Mouse (Mus musculus) spleen, adult 2 months (tissue): ENCODE results near the gene Pnpla3.

ENCODE experiments used
- CTCF ChIP-seq: fragments of 200-500 bp; IDR thresholded peaks from 2 replicates; pipeline ENCODE4 v1.5.1; 2011; ENCODE audit warnings: mild to moderate bottlenecking, inconsistent platforms; ENCODE audit not compliant: insufficient read depth, insufficient read length, insufficient replicate concordance; ENCODE audit errors: extremely low read depth
- POLR2A ChIP-seq: fragments of 200-500 bp; IDR thresholded peaks from 2 replicates; pipeline ENCODE4 v1.6.1; 2011; ENCODE audit warnings: low read depth, low read length, inconsistent platforms

DNA sequence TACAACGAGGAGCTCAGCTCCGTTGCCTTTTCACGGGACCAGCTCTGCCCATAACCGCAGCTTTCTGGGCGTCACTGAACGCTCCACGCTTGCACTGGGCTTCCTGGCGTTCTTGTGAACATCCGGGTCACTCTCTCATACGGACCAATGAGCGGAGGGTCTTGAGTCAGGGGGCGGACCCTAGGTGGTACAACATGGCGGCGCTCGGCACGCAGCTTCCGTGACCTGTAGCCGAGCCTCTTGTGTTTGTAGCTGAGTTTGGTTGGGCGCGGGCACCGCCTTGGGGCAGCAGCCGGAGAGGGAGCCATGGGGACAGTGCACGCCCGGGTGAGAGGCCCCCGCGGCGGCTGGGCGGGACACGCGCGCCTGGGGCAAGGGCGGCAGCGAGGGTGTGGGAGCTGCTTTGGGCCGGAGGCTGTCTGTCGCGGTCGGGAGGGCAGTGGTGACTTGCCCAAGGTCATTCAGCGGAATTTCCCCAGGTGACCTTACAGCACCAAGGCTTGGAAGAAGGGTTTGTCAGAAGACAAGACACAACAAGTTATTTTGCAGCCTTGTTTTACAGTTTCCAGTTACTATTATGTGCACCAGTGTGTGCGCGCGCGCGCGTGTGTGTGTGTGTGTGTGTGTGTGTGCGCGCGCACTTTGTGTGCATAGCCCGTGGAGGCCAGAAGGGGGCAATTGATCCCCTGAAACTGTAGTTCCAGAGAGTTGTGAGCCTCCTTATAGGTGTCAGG lies 24.6 kb downstream of the Pnpla3 start, which contains the start of gene Samm50:
- TF ChIP-seq CTCF (no peak), POLR2A (peak; percentile 62)
